Mouse (Mus musculus): Measurements from ENCODE around the gene Mrps30.

DNA sequence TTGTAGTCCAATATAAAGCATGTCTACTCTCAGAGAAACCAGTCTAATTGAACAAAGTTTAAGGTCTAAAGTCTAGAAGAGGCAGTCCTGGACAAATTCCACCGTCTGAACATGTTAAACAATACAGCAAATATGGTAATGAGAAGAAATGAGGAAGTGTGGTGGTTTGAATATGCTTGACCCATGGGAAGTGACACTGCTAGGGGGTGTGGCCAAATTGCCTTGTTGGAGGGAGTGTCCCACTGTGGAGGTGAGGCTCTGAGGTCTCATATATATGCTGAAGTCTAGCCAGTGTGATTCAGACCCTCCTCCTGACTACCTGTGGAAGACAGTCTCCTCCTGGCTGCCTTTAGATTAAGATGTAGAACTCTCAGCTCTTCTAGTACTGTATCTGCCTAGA is 21.3 kb downstream of the Mrps30 start:
- TF ChIP-seq REST (IDR thresholded peaks at IDR 0.05; ENCODE audit: insufficient read depth, insufficient read length) (no peak), E2F4 (IDR thresholded peaks at IDR 0.05; ENCODE audit: insufficient read depth) (no peak), POLR2A (IDR thresholded peaks at IDR 0.05; ENCODE audit: insufficient read length, low read depth) (no peak), USF1 (IDR thresholded peaks at IDR 0.05; ENCODE audit: low read depth) (no peak), CEBPB (IDR thresholded peaks at IDR 0.05; ENCODE audit: insufficient read depth, poor library complexity, severe bottlenecking) (no peak), MYOD1 (IDR thresholded peaks at IDR 0.05; ENCODE audit: control insufficient read depth in 1 of 3, insufficient read length in 2 of 3, low read depth in 2 of 3) (no peak), POLR2AphosphoS2 (IDR thresholded peaks at IDR 0.05; ENCODE audit: insufficient read length, low read depth) (no peak), TCF12 (IDR thresholded peaks at IDR 0.05; ENCODE audit: insufficient read depth, poor library complexity, severe bottlenecking) (no peak)
